Mouse (Mus musculus): ENCODE results near the gene A630095N17Rik. TPM values are rescaled to one million over a fixed set of nuclear protein-coding genes. Genes with fewer than 3 reads are reported as not detected.

Gene A630095N17Rik
- total RNA-seq, 1 experiment = not detected

DNA sequence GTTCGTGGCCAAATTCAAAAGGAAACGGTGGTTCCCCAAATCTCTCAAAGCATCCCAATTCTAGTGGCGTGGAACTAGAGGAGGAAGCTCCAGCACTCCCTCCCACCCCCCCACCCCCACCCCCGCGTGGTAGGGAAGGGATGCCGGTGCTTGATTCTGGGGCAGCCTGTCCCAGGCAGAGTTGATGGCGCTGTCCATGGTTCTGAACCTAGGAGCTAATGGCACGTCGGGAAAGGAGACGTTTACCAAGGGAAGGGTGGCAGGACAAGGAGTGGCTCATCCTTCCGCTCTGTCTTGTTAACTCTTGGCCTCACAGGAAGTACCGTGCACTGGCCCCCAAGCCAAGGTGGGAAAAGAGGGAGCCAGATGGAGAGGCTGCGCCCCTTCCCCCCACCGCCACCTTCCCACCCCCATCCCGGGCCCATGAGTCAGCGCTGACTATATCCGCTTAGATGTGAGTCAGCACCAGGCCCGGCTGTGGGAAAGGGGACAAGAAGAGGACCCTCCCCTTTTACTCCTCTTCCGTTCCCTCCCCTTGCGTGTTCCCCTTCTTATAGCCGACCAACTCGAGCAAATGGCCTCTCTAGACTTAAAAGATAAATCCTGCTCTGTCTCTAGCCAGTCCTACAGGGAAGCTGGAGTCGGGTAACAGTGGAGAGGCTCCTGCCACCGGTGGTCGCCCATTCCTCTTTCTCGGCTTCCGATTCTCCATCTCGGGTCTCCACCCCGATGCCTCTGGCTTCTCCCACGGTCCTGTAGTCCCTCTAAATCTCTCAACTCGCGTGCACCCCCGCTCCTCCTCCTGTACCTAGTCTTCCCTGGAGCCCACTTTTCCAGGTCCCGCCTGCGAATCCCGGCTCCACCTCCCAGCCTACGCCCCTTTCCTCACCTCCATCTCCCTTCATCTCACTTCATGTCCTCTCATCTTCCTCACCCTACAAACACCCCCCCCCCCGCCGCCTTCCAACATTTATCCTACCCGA, 31.4 kb upstream of the A630095N17Rik start:
- H3K36me3 ChIP-seq (ENCODE audit: control insufficient read depth, insufficient read depth, low read length, poor library complexity, severe bottlenecking) = no peaks in the 10 kb centered on the region
- no peaks in the 10 kb centered on the region for H3K9me3 ChIP-seq (ENCODE audit: control insufficient read depth, insufficient read depth, low read depth, low read length)
- H3K4me3 ChIP-seq (ENCODE audit: insufficient read depth in 1 of 2, low read depth in 1 of 2, low read length in 2 of 2, poor library complexity in 1 of 2, severe bottlenecking in 1 of 2) = peak overlapping the region; percentile 60 to 75
- TF ChIP-seq ZC3H11A (IDR thresholded peaks at IDR 0.05; ENCODE audit: borderline replicate concordance, low read depth, low read length) (no peak), MAFK (IDR thresholded peaks at IDR 0.05; ENCODE audit: insufficient read depth, low read depth, low read length) (peak; percentile 87)
- in situ Hi-C loops (cut with MboI; ENCODE audit: low sequenced_read_pairs in 2 of 2, unreplicated experiment in 2 of 2) = no loop called here
- peak overlapping the region; percentile 33 for H3K9ac ChIP-seq (ENCODE audit: insufficient read depth, low read depth, low read length, poor library complexity, severe bottlenecking)
- peaks cover 0 to 4% of the 10 kb centered on the region in 2 experiments; a peak in 1 of 4 replicates for H3K4me1 ChIP-seq (ENCODE audit: control insufficient read depth in 2 of 2, insufficient read depth in 2 of 2, low read length in 2 of 2, poor library complexity in 1 of 2)
- DNase-seq (ENCODE audit: low read depth, low spot score) = peak; percentile 84
- H3K27ac ChIP-seq (ENCODE audit: insufficient read depth, low read depth, low read length, poor library complexity, severe bottlenecking) = no peak overlapping the region

GRCm38 (mm10) chr1:75261278-75261677, 29.4 kb upstream of the A630095N17Rik start:
- TF ChIP-seq ZC3H11A (IDR thresholded peaks at IDR 0.05; ENCODE audit: borderline replicate concordance, low read depth, low read length) = no peak
- TF ChIP-seq MAFK (IDR thresholded peaks at IDR 0.05; ENCODE audit: insufficient read depth, low read depth, low read length) = no peak
- TF ChIP-seq CHD2 (IDR thresholded peaks at IDR 0.05; ENCODE audit: low read depth, low read length) = no peak
- no peak for TF ChIP-seq HCFC1 (IDR thresholded peaks at IDR 0.05; ENCODE audit: borderline replicate concordance, insufficient read depth, low read length)
- TF ChIP-seq ZNF384 (IDR thresholded peaks at IDR 0.05; ENCODE audit: low read depth, low read length) = no peak
- no peak overlapping the region for H3K4me3 ChIP-seq (ENCODE audit: insufficient read depth in 1 of 2, low read depth in 1 of 2, low read length in 2 of 2, poor library complexity in 1 of 2, severe bottlenecking in 1 of 2)
- H3K9ac ChIP-seq (ENCODE audit: insufficient read depth, low read depth, low read length, poor library complexity, severe bottlenecking) = no peak overlapping the region
- in situ Hi-C loops (cut with MboI; ENCODE audit: low sequenced_read_pairs in 2 of 2, unreplicated experiment in 2 of 2) = no loop called here
- H3K4me1 ChIP-seq (ENCODE audit: control insufficient read depth in 2 of 2, insufficient read depth in 2 of 2, low read length in 2 of 2, poor library complexity in 1 of 2) = peaks cover 0 to 4% of the 10 kb centered on the region in 2 experiments; a peak in 1 of 4 replicates
- no peaks in the 10 kb centered on the region for H3K9me3 ChIP-seq (ENCODE audit: control insufficient read depth, insufficient read depth, low read depth, low read length)
- H3K27ac ChIP-seq (ENCODE audit: insufficient read depth, low read depth, low read length, poor library complexity, severe bottlenecking) = no peak overlapping the region
- no peaks in the 10 kb centered on the region for H3K36me3 ChIP-seq (ENCODE audit: control insufficient read depth, insufficient read depth, low read length, poor library complexity, severe bottlenecking)
- no peak for DNase-seq (ENCODE audit: low read depth, low spot score)

- TF ChIP-seq CHD2 (IDR thresholded peaks at IDR 0.05; ENCODE audit: low read depth, low read length) (no peak), ZC3H11A (IDR thresholded peaks at IDR 0.05; ENCODE audit: borderline replicate concordance, low read depth, low read length) (no peak), ZNF384 (IDR thresholded peaks at IDR 0.05; ENCODE audit: low read depth, low read length) (no peak)
Observed at GRCm38 (mm10) chr1:75255516-75256046, 23.7 kb upstream of the A630095N17Rik start.

GRCm38 (mm10) chr1:75254625-75255013, 22.7 kb upstream of the A630095N17Rik start:
- Histone ChIP-seq H3K27ac (ENCODE audit: insufficient read depth, low read depth, low read length, poor library complexity, severe bottlenecking) (no peak overlapping the region), H3K4me1 (ENCODE audit: control insufficient read depth in 2 of 2, insufficient read depth in 2 of 2, low read length in 2 of 2, poor library complexity in 1 of 2) (peaks cover 4 to 25% of the 10 kb centered on the region in 2 experiments; a peak in 2 of 4 replicates), H3K36me3 (ENCODE audit: control insufficient read depth, insufficient read depth, low read length, poor library complexity, severe bottlenecking) (no peaks in the 10 kb centered on the region), H3K9ac (ENCODE audit: insufficient read depth, low read depth, low read length, poor library complexity, severe bottlenecking) (no peak overlapping the region), H3K4me3 (ENCODE audit: insufficient read depth in 1 of 2, low read depth in 1 of 2, low read length in 2 of 2, poor library complexity in 1 of 2, severe bottlenecking in 1 of 2) (no peak overlapping the region), H3K9me3 (ENCODE audit: control insufficient read depth, insufficient read depth, low read depth, low read length) (no peaks in the 10 kb centered on the region)
- in situ Hi-C loops (cut with MboI; ENCODE audit: low sequenced_read_pairs in 2 of 2, unreplicated experiment in 2 of 2) = no loop called here
- no peak for DNase-seq (ENCODE audit: low read depth, low spot score)
- TF ChIP-seq HCFC1 (IDR thresholded peaks at IDR 0.05; ENCODE audit: borderline replicate concordance, insufficient read depth, low read length) (no peak), CHD2 (IDR thresholded peaks at IDR 0.05; ENCODE audit: low read depth, low read length) (no peak), ZC3H11A (IDR thresholded peaks at IDR 0.05; ENCODE audit: borderline replicate concordance, low read depth, low read length) (no peak), MAFK (IDR thresholded peaks at IDR 0.05; ENCODE audit: insufficient read depth, low read depth, low read length) (no peak), ZNF384 (IDR thresholded peaks at IDR 0.05; ENCODE audit: low read depth, low read length) (no peak)

More at GRCm38 (mm10) chr1:75255516-75256046, 23.7 kb upstream of the A630095N17Rik start:
- Histone ChIP-seq H3K9me3 (ENCODE audit: control insufficient read depth, insufficient read depth, low read depth, low read length) (no peaks in the 10 kb centered on the region), H3K4me3 (ENCODE audit: insufficient read depth in 1 of 2, low read depth in 1 of 2, low read length in 2 of 2, poor library complexity in 1 of 2, severe bottlenecking in 1 of 2) (no peak overlapping the region), H3K4me1 (ENCODE audit: control insufficient read depth in 2 of 2, insufficient read depth in 2 of 2, low read length in 2 of 2, poor library complexity in 1 of 2) (peaks cover 4 to 21% of the 10 kb centered on the region in 2 experiments; a peak in 2 of 4 replicates), H3K9ac (ENCODE audit: insufficient read depth, low read depth, low read length, poor library complexity, severe bottlenecking) (no peak overlapping the region), H3K27ac (ENCODE audit: insufficient read depth, low read depth, low read length, poor library complexity, severe bottlenecking) (no peak overlapping the region), H3K36me3 (ENCODE audit: control insufficient read depth, insufficient read depth, low read length, poor library complexity, severe bottlenecking) (no peaks in the 10 kb centered on the region)
- no peak for DNase-seq (ENCODE audit: low read depth, low spot score)
- in situ Hi-C loops (cut with MboI; ENCODE audit: low sequenced_read_pairs in 2 of 2, unreplicated experiment in 2 of 2) = no loop called here

All from ES-E14 (cell line).